Mouse (Mus musculus) neural tube, embryonic 14.5 days (tissue): ENCODE results near the gene Garnl3. TPM values are rescaled to one million over a fixed set of nuclear protein-coding genes. Genes with fewer than 3 reads are reported as not detected.

Experiments used
- ATAC-seq: fragments of 200-750 bp; cut with Nextera tagmentation; 2 replicates; pipeline ENCODE4 v1.8.0; 2017; ENCODE audit warnings: low read depth, mild to moderate bottlenecking, moderate TSS enrichment, moderate library complexity
- H3K27ac ChIP-seq: fragments of 300-500 bp; sonication (generic); 2 replicates; pipeline ENCODE4 v1.5.1; 2014; ENCODE audit warnings: low read depth, mild to moderate bottlenecking, control low read depth, low read length, moderate library complexity, mixed read lengths
- H3K27me3 ChIP-seq: fragments of 300-500 bp; sonication (generic); 2 replicates; pipeline ENCODE4 v1.6.1; 2014; ENCODE audit warnings: low read length; ENCODE audit not compliant: control insufficient read depth, insufficient read depth
- H3K36me3 ChIP-seq: fragments of 300-500 bp; sonication (generic); 2 replicates; pipeline ENCODE4 v1.6.1; 2014; ENCODE audit warnings: low read length, mixed read lengths; ENCODE audit not compliant: control insufficient read depth, insufficient read depth
- H3K4me1 ChIP-seq: fragments of 300-500 bp; sonication (generic); 2 replicates; pipeline ENCODE4 v1.6.1; 2014; ENCODE audit warnings: low read length; ENCODE audit not compliant: control insufficient read depth, insufficient read depth
- H3K4me2 ChIP-seq: fragments of 300-500 bp; sonication (generic); 2 replicates; pipeline ENCODE4 v1.6.1; 2014; ENCODE audit warnings: mild to moderate bottlenecking, low read depth, low read length, control low read depth
- H3K4me3 ChIP-seq: fragments of 300-500 bp; sonication (generic); 2 replicates; pipeline ENCODE4 v1.5.1; 2014; ENCODE audit warnings: low read depth, low read length, control low read depth, mixed read lengths
- H3K9ac ChIP-seq: fragments of 300-500 bp; sonication (generic); replicated peaks from 2 replicates; pipeline ENCODE4 v1.6.1; 2014; ENCODE audit warnings: low read depth, mild to moderate bottlenecking, control low read depth, low read length, mixed read lengths
- H3K9me3 ChIP-seq: fragments of 300-500 bp; sonication (generic); 2 replicates; pipeline ENCODE4 v1.6.1; 2016; ENCODE audit warnings: low read length; ENCODE audit not compliant: control insufficient read depth
- WGBS: fragments of 180-500 bp; shearing (Covaris S2); extraction: QIAGEN DNeasy Blood & Tissue Kit; methylation state at CpG from one replicate; pipeline ENCODE4 v1.1.7; 2014; 5-methylcytosine and 5-hydroxymethylcytosine counted together
- polyA plus RNA-seq: library from polyadenylated mRNA; unstranded; fragments of >200 nt; fragmentation: Nextera tagmentation; extraction: Ambion mirVana; gene quantifications from 2 replicates; pipeline ENCODE4 v1.2.1, GENCODE M21; 2014

Garnl3 gene
- polyA plus RNA-seq, 1 experiment from 2014 or later: 65.7 TPM

- Histone ChIP-seq H3K9ac (no peak overlapping the region), H3K27me3 (no peaks in the 10 kb centered on the region), H3K4me2 (no peak overlapping the region), H3K4me3 (no peak overlapping the region), H3K4me1 (no peaks in the 10 kb centered on the region), H3K9me3 (no peaks in the 10 kb centered on the region), H3K36me3 (no peaks in the 10 kb centered on the region), H3K27ac (no peak overlapping the region)
- 90% methylated on average over 5 of the region's 5 CpGs for WGBS
- ATAC-seq: no peak
Observed at GRCm38 (mm10) chr2:33058926-33059325, 72.5 kb downstream of the Garnl3 start.

GRCm38 (mm10) chr2:33057514-33057913 lies 73.9 kb downstream of the Garnl3 start:
- ATAC-seq: no peak
- Histone ChIP-seq H3K9ac (no peak overlapping the region), H3K27ac (no peak overlapping the region), H3K4me2 (no peak overlapping the region), H3K9me3 (no peaks in the 10 kb centered on the region), H3K4me1 (no peaks in the 10 kb centered on the region), H3K4me3 (no peak overlapping the region), H3K27me3 (no peaks in the 10 kb centered on the region), H3K36me3 (no peaks in the 10 kb centered on the region)
- WGBS: 85% methylated on average over 7 of the region's 7 CpGs

DNA sequence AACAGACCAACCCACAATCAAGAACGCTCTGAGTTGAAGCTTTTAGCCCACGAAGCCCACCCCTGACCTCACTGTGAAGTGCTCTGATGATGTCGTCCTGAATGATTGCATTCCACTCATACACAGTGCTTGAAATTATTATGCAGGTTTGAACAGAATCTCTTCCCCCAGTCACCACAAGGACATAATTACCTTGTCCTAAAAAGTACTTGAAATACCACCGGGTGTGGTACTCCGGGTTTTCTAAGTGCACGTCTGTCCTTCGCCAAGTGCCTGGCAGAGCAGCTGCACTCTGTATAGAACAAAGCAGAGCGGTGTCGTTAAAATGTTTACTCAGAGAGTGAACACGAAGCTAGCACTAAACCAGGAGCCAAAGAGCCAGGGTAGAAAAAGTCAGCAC lies 77.5 kb downstream of the Garnl3 start:
- H3K9ac ChIP-seq: no peak overlapping the region
- no peak overlapping the region for H3K4me2 ChIP-seq
- H3K36me3 ChIP-seq: no peaks in the 10 kb centered on the region
- H3K9me3 ChIP-seq: no peaks in the 10 kb centered on the region
- no peak for ATAC-seq
- no peak overlapping the region for H3K27ac ChIP-seq
- H3K4me3 ChIP-seq: no peak overlapping the region
- no peaks in the 10 kb centered on the region for H3K27me3 ChIP-seq
- 48% methylated on average over 10 of the region's 10 CpGs for WGBS
- H3K4me1 ChIP-seq: no peaks in the 10 kb centered on the region

GRCm38 (mm10) chr2:33047360-33047759 lies 84.1 kb downstream of the Garnl3 start:
- H3K9me3 ChIP-seq: no peaks in the 10 kb centered on the region

DNA sequence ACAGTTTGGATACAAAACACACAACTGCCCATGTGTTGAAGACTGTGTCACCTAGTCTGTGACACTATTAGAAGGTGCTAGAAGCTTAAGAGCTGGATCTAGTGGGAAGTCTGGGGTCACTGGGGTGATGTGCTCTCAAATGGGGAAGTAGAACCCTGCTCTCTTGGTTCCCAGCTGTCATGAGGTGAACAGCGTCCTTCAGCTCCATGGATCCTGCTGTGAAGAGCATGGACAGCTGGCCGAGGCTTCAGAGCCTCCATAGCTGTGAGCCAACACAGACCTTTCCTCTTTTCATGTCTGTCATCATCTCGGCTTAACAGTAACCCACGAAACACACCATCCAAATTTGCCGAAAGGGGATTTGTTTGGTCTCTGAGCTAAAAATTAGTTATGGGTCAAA lies 84.5 kb downstream of the Garnl3 start:
- ATAC-seq: no peak
- Histone ChIP-seq H3K27me3 (no peaks in the 10 kb centered on the region), H3K27ac (no peak overlapping the region), H3K9me3 (no peaks in the 10 kb centered on the region), H3K4me2 (no peak overlapping the region), H3K9ac (no peak overlapping the region), H3K36me3 (no peaks in the 10 kb centered on the region), H3K4me3 (no peak overlapping the region), H3K4me1 (no peaks in the 10 kb centered on the region)
- 53% methylated on average over 5 of the region's 5 CpGs for WGBS

More at GRCm38 (mm10) chr2:33047360-33047759, 84.1 kb downstream of the Garnl3 start:
- H3K27ac ChIP-seq: no peak overlapping the region
- H3K4me1 ChIP-seq: no peaks in the 10 kb centered on the region
- no peak overlapping the region for H3K4me2 ChIP-seq
- H3K27me3 ChIP-seq: no peaks in the 10 kb centered on the region
- WGBS: 45% methylated on average over 3 of the region's 3 CpGs
- no peak overlapping the region for H3K4me3 ChIP-seq
- no peak for ATAC-seq
- no peak overlapping the region for H3K9ac ChIP-seq
- no peaks in the 10 kb centered on the region for H3K36me3 ChIP-seq

DNA sequence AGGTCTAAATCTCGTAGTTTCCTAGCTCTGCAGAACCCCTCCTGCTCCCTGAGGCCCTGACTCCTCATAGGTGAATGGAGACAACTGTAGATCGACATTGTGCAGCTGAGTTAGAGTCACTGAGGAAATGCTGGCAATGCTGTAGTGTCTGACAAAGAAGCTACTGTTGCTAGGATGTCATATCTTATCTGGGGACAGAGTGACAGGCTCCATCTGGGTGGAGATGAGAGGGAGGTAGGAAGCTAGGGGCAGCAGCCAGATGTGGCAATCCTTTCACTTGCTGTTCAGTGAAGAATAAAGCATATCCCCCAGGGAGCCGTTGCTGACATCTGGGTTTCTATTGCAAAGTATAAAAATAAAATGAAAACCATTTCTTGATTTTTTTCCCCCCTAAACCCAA lies 85.6 kb downstream of the Garnl3 start:
- Histone ChIP-seq H3K9ac (no peak overlapping the region), H3K4me1 (no peaks in the 10 kb centered on the region), H3K27me3 (no peaks in the 10 kb centered on the region), H3K4me2 (no peak overlapping the region), H3K27ac (no peak overlapping the region), H3K36me3 (no peaks in the 10 kb centered on the region), H3K9me3 (no peaks in the 10 kb centered on the region), H3K4me3 (no peak overlapping the region)
- WGBS: 71% methylated on average over 3 of the region's 3 CpGs
- no peak for ATAC-seq

- Histone ChIP-seq H3K9me3 (no peaks in the 10 kb centered on the region), H3K4me3 (no peak overlapping the region), H3K4me1 (no peaks in the 10 kb centered on the region), H3K4me2 (no peak overlapping the region), H3K9ac (no peak overlapping the region), H3K36me3 (no peaks in the 10 kb centered on the region), H3K27ac (no peak overlapping the region), H3K27me3 (no peaks in the 10 kb centered on the region)
- 76% methylated on average over 6 of the region's 6 CpGs for WGBS
- no peak for ATAC-seq
Observed at GRCm38 (mm10) chr2:33042781-33043180, 88.7 kb downstream of the Garnl3 start.

DNA sequence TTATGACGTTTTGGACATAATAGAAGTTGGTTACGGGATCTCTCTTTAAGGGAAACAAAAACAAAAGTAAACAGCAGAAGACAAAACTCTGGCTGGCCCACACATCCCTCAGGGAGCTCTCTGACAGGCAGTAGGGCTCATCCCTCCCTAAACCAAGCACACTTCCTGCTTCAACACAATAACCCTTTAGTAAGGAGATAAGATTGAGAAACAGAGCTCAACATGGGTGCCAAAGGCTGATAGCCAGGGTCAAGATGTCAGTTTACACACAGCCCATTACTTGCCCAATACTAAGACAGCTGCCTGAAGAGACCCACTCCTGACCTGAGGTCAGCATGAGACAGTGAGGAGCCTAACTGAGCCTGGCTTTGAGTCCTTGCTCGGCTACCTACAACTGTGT lies 89.9 kb downstream of the Garnl3 start:
- H3K4me1 ChIP-seq: no peaks in the 10 kb centered on the region
- H3K9me3 ChIP-seq: no peaks in the 10 kb centered on the region
- H3K9ac ChIP-seq: no peak overlapping the region
- H3K27me3 ChIP-seq: no peaks in the 10 kb centered on the region
- no peak overlapping the region for H3K4me2 ChIP-seq
- H3K4me3 ChIP-seq: no peak overlapping the region
- ATAC-seq: no peak
- H3K27ac ChIP-seq: no peak overlapping the region
- WGBS: 75% methylated on average over 3 of the region's 3 CpGs
- no peaks in the 10 kb centered on the region for H3K36me3 ChIP-seq

- H3K27ac ChIP-seq: no peak overlapping the region
- no peak overlapping the region for H3K4me3 ChIP-seq
- H3K27me3 ChIP-seq: no peaks in the 10 kb centered on the region
- H3K9ac ChIP-seq: no peak overlapping the region
- H3K36me3 ChIP-seq: no peaks in the 10 kb centered on the region
- WGBS: 65% methylated on average over 1 of the region's 1 CpGs
- no peaks in the 10 kb centered on the region for H3K9me3 ChIP-seq
- ATAC-seq: no peak
- no peak overlapping the region for H3K4me2 ChIP-seq
- H3K4me1 ChIP-seq: no peaks in the 10 kb centered on the region
Observed at GRCm38 (mm10) chr2:33037429-33037828, 94.0 kb downstream of the Garnl3 start.

GRCm38 (mm10) chr2:33035297-33035696 lies 96.2 kb downstream of the Garnl3 start:
- no peaks in the 10 kb centered on the region for H3K27me3 ChIP-seq
- H3K4me1 ChIP-seq: no peaks in the 10 kb centered on the region
- 79% methylated on average over 1 of the region's 1 CpGs for WGBS
- H3K27ac ChIP-seq: no peak overlapping the region
- no peaks in the 10 kb centered on the region for H3K9me3 ChIP-seq
- H3K9ac ChIP-seq: no peak overlapping the region
- no peak overlapping the region for H3K4me3 ChIP-seq
- no peak overlapping the region for H3K4me2 ChIP-seq
- ATAC-seq: no peak
- H3K36me3 ChIP-seq: no peaks in the 10 kb centered on the region
